Mouse (Mus musculus) embryonic stem cell, embryonic (primary cell): ENCODE results near the gene 2010111I01Rik.
"Not testable (repeated sequence)": the region's sequence is repeated elsewhere in the genome, so short reads cannot be mapped to it uniquely, and the experiment has no call there.

ENCODE experiments used
- CTCF ChIA-PET, 4 experiments: fragments of 300-600 bp in 2 of 4; fragments of 350-600 bp in 2 of 4; sonication (Branson Sonifier 250); formaldehyde crosslinking; loops; one replicate each; lab custom pipeline; 2022; ENCODE audit warnings: inconsistent platforms in 2 of 4; lab: Charles Lee
- POLR2A ChIA-PET, 4 experiments: fragments of 300-600 bp in 2 of 4; fragments of 350-600 bp in 2 of 4; sonication (Branson Sonifier 250); formaldehyde crosslinking; loops; one replicate each; lab custom pipeline; 2022; ENCODE audit warnings: antibody characterized with exemption in 4 of 4, inconsistent platforms in 1 of 4; lab: Charles Lee

Gene 2010111I01Rik

GRCm38 (mm10) chr13:63345476-63346225 is 381.0 kb downstream of the 2010111I01Rik start:
- ChIA-PET POLR2A (interaction anchor here in 1 of 4 experiments (1.1 kb wide), 1 partner anchor 28 kb away, joined by 3 read pairs; no protein-coding TSS in a partner anchor), CTCF (interaction anchor here in 2 of 4 experiments (0.6 to 2.2 kb wide), 3 partner anchors 11 to 20 kb away, joined by 3 to 7 read pairs (median 3); no protein-coding TSS in a partner anchor)

- ChIA-PET POLR2A (interaction anchor here in 2 of 4 experiments (0.7 to 1.4 kb wide), 4 partner anchors 9 to 12 kb away, joined by 3 to 4 read pairs (median 3); no protein-coding TSS in a partner anchor), CTCF (interaction anchor here in 3 of 4 experiments (0.5 to 1.7 kb wide), 5 partner anchors 9 to 387 kb away, joined by 3 to 6 read pairs (median 5); no protein-coding TSS in a partner anchor)
Observed at GRCm38 (mm10) chr13:63347639-63348038, 382.9 kb downstream of the 2010111I01Rik start.

DNA sequence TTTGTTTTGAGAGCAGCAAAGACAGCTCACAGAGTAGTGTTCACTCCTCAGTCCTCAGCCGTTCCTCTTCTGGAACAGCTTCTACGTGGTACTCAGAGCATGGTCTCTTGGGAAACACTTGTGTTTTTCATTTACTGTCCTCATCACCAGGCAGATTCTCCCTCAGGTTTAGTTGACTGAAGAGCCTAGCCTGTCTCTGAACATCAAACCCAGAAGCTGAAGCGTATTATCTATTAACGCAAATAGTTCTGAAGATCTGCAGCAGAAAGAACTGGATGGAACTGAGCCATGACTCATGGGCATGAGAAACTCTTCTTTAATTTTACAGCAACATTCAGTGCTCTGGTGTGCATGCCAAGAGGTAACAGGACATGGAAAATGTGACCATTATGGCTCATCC is 385.4 kb downstream of the 2010111I01Rik start:
- POLR2A ChIA-PET = no interaction called here
- CTCF ChIA-PET = interaction anchor here in 2 of 4 experiments (0.6 to 1.4 kb wide), 2 partner anchors 18 to 178 kb away, joined by 3 read pairs; no protein-coding TSS in a partner anchor

DNA sequence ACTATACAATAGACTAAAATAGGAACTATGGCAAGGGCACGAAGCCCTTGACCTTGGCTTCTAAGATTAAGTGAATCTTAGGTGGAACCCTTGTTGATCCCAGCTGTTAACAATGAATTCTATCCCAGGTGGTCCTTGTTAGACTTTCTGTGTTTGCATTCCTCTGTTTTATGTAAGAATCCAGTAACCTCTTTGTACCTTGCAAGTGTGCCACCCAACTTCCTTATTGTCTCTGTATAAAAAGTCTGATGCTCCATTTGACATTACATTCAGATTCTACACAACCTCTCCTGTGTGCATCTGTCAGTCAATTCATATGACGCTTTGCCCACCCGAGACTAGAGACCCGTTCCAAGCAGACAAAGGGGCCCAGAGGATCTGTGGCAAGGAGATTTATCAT is 388.6 kb downstream of the 2010111I01Rik start:
- POLR2A ChIA-PET = interaction anchor here in 3 of 4 experiments (0.7 to 2.3 kb wide), 7 partner anchors 33 to 182 kb away, joined by 3 to 9 read pairs (median 4); no protein-coding TSS in a partner anchor
- CTCF ChIA-PET = not testable (repeated sequence)

DNA sequence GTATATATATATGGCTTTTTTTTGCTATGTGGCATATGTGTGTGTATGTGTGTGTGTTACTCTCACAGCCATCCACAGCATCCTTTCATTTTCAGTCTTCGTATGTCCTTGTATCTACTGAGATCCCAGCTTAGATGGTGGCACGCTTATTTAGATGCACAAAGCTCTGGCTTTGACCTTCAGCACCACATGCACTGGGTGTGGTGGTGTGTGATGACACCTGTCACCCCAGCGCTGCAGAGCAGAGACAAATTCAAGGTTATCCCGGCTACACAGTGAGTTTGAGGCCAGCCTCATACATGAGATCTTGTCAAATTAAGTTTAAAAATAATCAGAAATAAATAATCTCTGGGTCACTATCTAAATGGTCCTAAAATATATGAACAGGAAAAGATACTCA is 391.4 kb downstream of the 2010111I01Rik start:
- ChIA-PET POLR2A (interaction anchor here in 3 of 4 experiments (0.6 to 1.9 kb wide), 7 partner anchors 8 to 1330 kb away, joined by 3 to 7 read pairs (median 4); no protein-coding TSS in a partner anchor), CTCF (interaction anchor here (0.6 to 2.9 kb wide), 27 partner anchors 8 to 572 kb away, joined by 3 to 23 read pairs (median 4); no protein-coding TSS in a partner anchor)

DNA sequence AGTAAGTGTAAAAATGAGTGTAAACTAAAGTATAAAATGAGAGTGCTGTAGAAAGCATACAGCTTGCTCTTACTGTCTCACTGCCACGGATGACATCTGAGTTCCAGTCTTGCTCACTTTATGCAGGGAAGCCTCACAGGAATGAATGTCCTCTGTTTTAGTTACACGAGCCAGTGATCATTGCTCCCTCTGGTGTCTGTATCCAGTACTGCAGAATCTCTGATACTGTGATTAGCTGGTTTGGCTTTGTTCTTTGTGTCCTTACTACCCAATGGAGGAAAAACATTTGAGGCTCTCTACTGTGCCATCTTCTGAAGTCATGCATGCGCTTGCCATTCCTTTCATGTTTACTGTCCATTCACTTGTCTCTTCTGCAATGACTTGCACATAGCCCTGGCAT is 391.9 kb downstream of the 2010111I01Rik start:
- CTCF ChIA-PET = interaction anchor here (0.5 to 2.9 kb wide), 35 partner anchors 8 to 575 kb away, joined by 3 to 23 read pairs (median 4); no protein-coding TSS in a partner anchor
- POLR2A ChIA-PET = interaction anchor here in 3 of 4 experiments (0.5 to 1.9 kb wide), 7 partner anchors 9 to 347 kb away, joined by 3 to 7 read pairs (median 4); no protein-coding TSS in a partner anchor

- ChIA-PET POLR2A (interaction anchor here in 1 of 4 experiments (1.2 to 1.4 kb wide), 2 partner anchors 10 to 12 kb away, joined by 3 read pairs; no protein-coding TSS in a partner anchor), CTCF (no interaction called here)
Observed at GRCm38 (mm10) chr13:63359393-63359792, 394.7 kb downstream of the 2010111I01Rik start.

GRCm38 (mm10) chr13:63360111-63360885 is 395.6 kb downstream of the 2010111I01Rik start:
- ChIA-PET POLR2A (interaction anchor here in 1 of 4 experiments (1.2 to 1.4 kb wide), 2 partner anchors 9 to 13 kb away, joined by 3 read pairs; no protein-coding TSS in a partner anchor), CTCF (no interaction called here)

- ChIA-PET CTCF (interaction anchor here in 1 of 4 experiments (1.2 kb wide), 1 partner anchor 26 kb away, joined by 3 read pairs; no protein-coding TSS in a partner anchor), POLR2A (interaction anchor here in 1 of 4 experiments (0.6 to 1.1 kb wide), 2 partner anchors 10 to 587 kb away, joined by 4 to 7 read pairs; no protein-coding TSS in a partner anchor)
Observed at GRCm38 (mm10) chr13:63361755-63362154, 397.1 kb downstream of the 2010111I01Rik start.

- ChIA-PET POLR2A (no interaction called here), CTCF (interaction anchor here in 1 of 4 experiments (1.6 kb wide), 1 partner anchor 8 kb away, joined by 3 read pairs; no protein-coding TSS in a partner anchor)
Observed at GRCm38 (mm10) chr13:63373460-63374166, 408.9 kb downstream of the 2010111I01Rik start.
